Mouse (Mus musculus) liver, postnatal 0 days (tissue): Measurements from ENCODE around the gene Hal.

Experiments used
- CTCF ChIP-seq: sonication (generic); IDR thresholded peaks from 2 replicates; pipeline ENCODE4 v1.5.1; 2016; ENCODE audit warnings: antibody characterized with exemption, low read depth
- EP300 ChIP-seq: IDR thresholded peaks from 2 replicates; pipeline ENCODE4 v1.6.1; 2016; ENCODE audit warnings: antibody characterized with exemption, low read depth, mild to moderate bottlenecking

DNA sequence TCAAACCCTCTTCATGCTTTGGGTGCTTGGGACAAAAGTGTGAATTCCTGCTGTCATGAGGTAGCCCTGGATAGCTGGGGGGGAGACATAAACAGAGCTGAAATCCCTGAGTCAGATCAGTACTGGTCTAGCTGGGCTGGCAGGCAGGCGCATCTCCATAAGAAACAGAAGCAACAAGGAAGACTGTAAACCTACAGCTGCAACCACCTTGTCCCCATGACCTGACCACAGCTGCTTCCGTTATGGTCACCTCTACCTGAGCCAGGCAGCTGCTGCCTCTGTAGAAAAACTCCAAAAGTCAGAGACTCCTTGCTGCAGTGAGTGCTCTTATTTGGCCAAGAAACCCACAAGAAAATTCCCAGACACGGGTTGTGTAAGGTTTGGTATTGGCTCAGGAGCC, 46.4 kb upstream of the Hal start:
- TF ChIP-seq CTCF (no peak), EP300 (no peak)
